Mouse (Mus musculus) thymus, adult 2 months (tissue): ENCODE results near the gene Ephb2.

Experiments used
- CTCF ChIP-seq: fragments of 200-500 bp; IDR thresholded peaks from 2 replicates; pipeline ENCODE4 v1.5.1; 2012; ENCODE audit warnings: mild to moderate bottlenecking, control low read depth, low read length, moderate library complexity, borderline replicate concordance; ENCODE audit not compliant: control insufficient read depth, poor library complexity, insufficient read depth; ENCODE audit errors: extremely low read depth
- POLR2A ChIP-seq: fragments of 200-500 bp; IDR thresholded peaks from 2 replicates; pipeline ENCODE4 v1.6.1; 2012; ENCODE audit warnings: mild to moderate bottlenecking, low read length, control low read depth, moderate library complexity; ENCODE audit not compliant: control insufficient read depth, poor library complexity, insufficient read depth; ENCODE audit errors: extremely low read depth

- no peak for TF ChIP-seq CTCF
- no peak for TF ChIP-seq POLR2A
Measured at GRCm38 (mm10) chr4:136651882-136652527, 183.8 kb downstream of the Ephb2 start.
